Mouse (Mus musculus) liver, embryonic 16.5 days (tissue): ENCODE results near the gene Paqr5. TPM values are rescaled to one million over a fixed set of nuclear protein-coding genes. Genes with fewer than 3 reads are reported as not detected.

Experiments used
- ATAC-seq: fragments of 200-750 bp; cut with Nextera tagmentation; 2 replicates; pipeline ENCODE4 v1.8.0; 2017; ENCODE audit warnings: low read depth, mild to moderate bottlenecking, moderate number of reproducible peaks, moderate library complexity
- H3K27ac ChIP-seq: fragments of 300-500 bp; sonication (generic); 2 replicates; pipeline ENCODE4 v1.5.1; 2014; ENCODE audit warnings: mild to moderate bottlenecking, low read length
- H3K27me3 ChIP-seq: fragments of 300-500 bp; sonication (generic); 2 replicates; pipeline ENCODE4 v1.6.1; 2014; ENCODE audit warnings: low read depth, low read length, mixed read lengths; ENCODE audit not compliant: control insufficient read depth, insufficient read depth
- H3K36me3 ChIP-seq: fragments of 300-500 bp; sonication (generic); 2 replicates; pipeline ENCODE4 v1.6.1; 2014; ENCODE audit warnings: mild to moderate bottlenecking; ENCODE audit not compliant: control insufficient read depth, insufficient read depth
- H3K4me1 ChIP-seq: fragments of 300-500 bp; sonication (generic); 2 replicates; pipeline ENCODE4 v1.6.1; 2014; ENCODE audit warnings: low read depth, low read length, mixed read lengths; ENCODE audit not compliant: control insufficient read depth
- H3K4me2 ChIP-seq: fragments of 300-500 bp; sonication (generic); 2 replicates; pipeline ENCODE4 v1.6.1; 2014; ENCODE audit warnings: low read depth, low read length, mixed read lengths
- H3K4me3 ChIP-seq: fragments of 300-500 bp; sonication (generic); 2 replicates; pipeline ENCODE4 v1.5.1; 2014; ENCODE audit warnings: low read depth, mild to moderate bottlenecking, low read length
- H3K9ac ChIP-seq: fragments of 300-500 bp; sonication (generic); 2 replicates; pipeline ENCODE4 v1.6.1; 2014; ENCODE audit warnings: low read depth, low read length
- H3K9me3 ChIP-seq: fragments of 300-500 bp; sonication (generic); replicated peaks from 2 replicates; pipeline ENCODE4 v1.6.1; 2016; ENCODE audit warnings: low read length; ENCODE audit not compliant: control insufficient read depth
- WGBS: fragments of 180-500 bp; shearing (Covaris S2); extraction: QIAGEN DNeasy Blood & Tissue Kit; methylation state at CpG from one replicate; pipeline ENCODE4 v1.1.7; 2014; ENCODE audit not compliant: insufficient replicate concordance; 5-methylcytosine and 5-hydroxymethylcytosine counted together
- polyA plus RNA-seq: library from polyadenylated mRNA; unstranded; fragments of >200 nt; fragmentation: Nextera tagmentation; extraction: Ambion mirVana; gene quantifications from 2 replicates; pipeline ENCODE4 v1.2.1, GENCODE M21; 2015

Gene Paqr5
- polyA plus RNA-seq, 1 experiment from 2014 or later, result 0.92 TPM

GRCm38 (mm10) chr9:61997860-61998259, 28.8 kb downstream of the Paqr5 start:
- H3K4me3 ChIP-seq, result no peak overlapping the region
- no peaks in the 10 kb centered on the region for H3K9me3 ChIP-seq
- H3K4me1 ChIP-seq, result peaks cover 2% of the 10 kb centered on the region; the same call in 1 of the 2 replicates
- no peak overlapping the region for H3K4me2 ChIP-seq
- no peak for ATAC-seq
- no peak overlapping the region for H3K9ac ChIP-seq
- H3K36me3 ChIP-seq, result no peaks in the 10 kb centered on the region
- no peaks in the 10 kb centered on the region for H3K27me3 ChIP-seq
- 42% methylated on average over 6 of the region's 6 CpGs for WGBS
- no peak overlapping the region for H3K27ac ChIP-seq

GRCm38 (mm10) chr9:61991158-61991557, 35.5 kb downstream of the Paqr5 start:
- H3K36me3 ChIP-seq, result no peaks in the 10 kb centered on the region
- no peak overlapping the region for H3K9ac ChIP-seq
- no peak overlapping the region for H3K4me2 ChIP-seq
- 50% methylated on average over 4 of the region's 4 CpGs for WGBS
- no peak for ATAC-seq
- H3K9me3 ChIP-seq, result no peaks in the 10 kb centered on the region
- no peak overlapping the region for H3K4me3 ChIP-seq
- no peaks in the 10 kb centered on the region for H3K27me3 ChIP-seq
- no peak overlapping the region for H3K27ac ChIP-seq
- no peaks in the 10 kb centered on the region for H3K4me1 ChIP-seq

GRCm38 (mm10) chr9:61990738-61991137, 35.9 kb downstream of the Paqr5 start:
- ATAC-seq, result no peak
- H3K36me3 ChIP-seq, result no peaks in the 10 kb centered on the region
- no peak overlapping the region for H3K4me2 ChIP-seq
- no peak overlapping the region for H3K4me3 ChIP-seq
- no peak overlapping the region for H3K9ac ChIP-seq
- no peaks in the 10 kb centered on the region for H3K9me3 ChIP-seq
- H3K27me3 ChIP-seq, result no peaks in the 10 kb centered on the region
- no peak overlapping the region for H3K27ac ChIP-seq
- H3K4me1 ChIP-seq, result no peaks in the 10 kb centered on the region
- 41% methylated on average over 3 of the region's 3 CpGs for WGBS

- no peaks in the 10 kb centered on the region for H3K4me1 ChIP-seq
- no peaks in the 10 kb centered on the region for H3K36me3 ChIP-seq
- ATAC-seq, result no peak
- H3K4me3 ChIP-seq, result no peak overlapping the region
- no peaks in the 10 kb centered on the region for H3K27me3 ChIP-seq
- H3K9ac ChIP-seq, result no peak overlapping the region
- no peak overlapping the region for H3K4me2 ChIP-seq
- no peaks in the 10 kb centered on the region for H3K9me3 ChIP-seq
- 57% methylated on average over 7 of the region's 7 CpGs for WGBS
- H3K27ac ChIP-seq, result no peak overlapping the region
Measured at GRCm38 (mm10) chr9:61986055-61986454, 40.6 kb downstream of the Paqr5 start.

- Histone ChIP-seq H3K4me2 (no peak overlapping the region), H3K4me3 (no peak overlapping the region), H3K36me3 (no peaks in the 10 kb centered on the region), H3K9me3 (no peaks in the 10 kb centered on the region), H3K27me3 (no peaks in the 10 kb centered on the region), H3K9ac (no peak overlapping the region), H3K27ac (no peak overlapping the region), H3K4me1 (no peaks in the 10 kb centered on the region)
- WGBS, result 38% methylated on average over 11 of the region's 11 CpGs
- no peak for ATAC-seq
Measured at GRCm38 (mm10) chr9:61985183-61985863, 41.3 kb downstream of the Paqr5 start.

GRCm38 (mm10) chr9:61982940-61983620, 43.6 kb downstream of the Paqr5 start:
- Histone ChIP-seq H3K4me3 (no peak overlapping the region), H3K9me3 (no peaks in the 10 kb centered on the region), H3K9ac (no peak overlapping the region), H3K4me1 (no peaks in the 10 kb centered on the region), H3K4me2 (no peak overlapping the region), H3K27ac (no peak overlapping the region), H3K27me3 (no peaks in the 10 kb centered on the region), H3K36me3 (no peaks in the 10 kb centered on the region)
- WGBS, result 51% methylated on average over 7 of the region's 7 CpGs
- ATAC-seq, result peak; percentile 24; the same call in 1 of the 2 replicates

GRCm38 (mm10) chr9:61981876-61982275, 44.8 kb downstream of the Paqr5 start:
- ATAC-seq, result no peak
- Histone ChIP-seq H3K4me1 (no peaks in the 10 kb centered on the region), H3K27ac (no peak overlapping the region), H3K9me3 (no peaks in the 10 kb centered on the region), H3K36me3 (no peaks in the 10 kb centered on the region), H3K4me3 (no peak overlapping the region), H3K9ac (no peak overlapping the region), H3K4me2 (no peak overlapping the region), H3K27me3 (no peaks in the 10 kb centered on the region)
- WGBS, result 51% methylated on average over 5 of the region's 5 CpGs

- H3K27me3 ChIP-seq, result no peaks in the 10 kb centered on the region
- H3K9ac ChIP-seq, result no peak overlapping the region
- H3K27ac ChIP-seq, result no peak overlapping the region
- ATAC-seq, result no peak
- no peak overlapping the region for H3K4me3 ChIP-seq
- no peaks in the 10 kb centered on the region for H3K4me1 ChIP-seq
- no peak overlapping the region for H3K4me2 ChIP-seq
- H3K9me3 ChIP-seq, result no peaks in the 10 kb centered on the region
- H3K36me3 ChIP-seq, result no peaks in the 10 kb centered on the region
- WGBS, result 61% methylated on average over 2 of the region's 2 CpGs
Measured at GRCm38 (mm10) chr9:61979983-61980382, 46.7 kb downstream of the Paqr5 start.

GRCm38 (mm10) chr9:61977258-61977945, 49.3 kb downstream of the Paqr5 start:
- Histone ChIP-seq H3K27ac (0 out of 2 replicates have a peak overlapping the region, but pooled peaks have one; percentile 23), H3K27me3 (no peaks in the 10 kb centered on the region), H3K4me2 (no peak overlapping the region), H3K9ac (no peak overlapping the region), H3K4me3 (no peak overlapping the region), H3K9me3 (no peaks in the 10 kb centered on the region), H3K4me1 (no peaks in the 10 kb centered on the region), H3K36me3 (no peaks in the 10 kb centered on the region)
- 64% methylated on average over 13 of the region's 13 CpGs for WGBS
- peak; percentile 32; the same call in 1 of the 2 replicates for ATAC-seq
